Mouse (Mus musculus) lung, embryonic 16.5 days (tissue): ENCODE data around the gene Pde6d. TPM values are rescaled to one million over a fixed set of nuclear protein-coding genes. Genes with fewer than 3 reads are reported as not detected.
A peak's percentile ranks its signal among the peaks of the same experiment; 100 is the strongest.

ENCODE experiments used
- ATAC-seq: fragments of 200-750 bp; cut with Nextera tagmentation; 2 replicates; pipeline ENCODE4 v1.8.0; 2017; ENCODE audit warnings: low read depth, mild to moderate bottlenecking, moderate library complexity
- H3K27ac ChIP-seq: fragments of 300-500 bp; sonication (generic); 2 replicates; pipeline ENCODE4 v1.5.1; 2014; ENCODE audit warnings: mild to moderate bottlenecking, control low read depth, low read length
- H3K27me3 ChIP-seq: fragments of 300-500 bp; sonication (generic); 2 replicates; pipeline ENCODE4 v1.6.1; 2014; ENCODE audit warnings: low read depth, low read length, mixed read lengths; ENCODE audit not compliant: control insufficient read depth, insufficient read depth
- H3K36me3 ChIP-seq: fragments of 300-500 bp; sonication (generic); 2 replicates; pipeline ENCODE4 v1.6.1; 2014; ENCODE audit warnings: low read length; ENCODE audit not compliant: control insufficient read depth, insufficient read depth
- H3K4me1 ChIP-seq: fragments of 300-500 bp; sonication (generic); replicated peaks from 2 replicates; pipeline ENCODE4 v1.6.1; 2014; ENCODE audit warnings: low read length, mixed read lengths; ENCODE audit not compliant: control insufficient read depth, insufficient read depth
- H3K4me2 ChIP-seq: fragments of 300-500 bp; sonication (generic); 2 replicates; pipeline ENCODE4 v1.6.1; 2014; ENCODE audit warnings: low read depth, low read length, control low read depth
- H3K4me3 ChIP-seq: fragments of 300-500 bp; sonication (generic); 2 replicates; pipeline ENCODE4 v1.5.1; 2014; ENCODE audit warnings: mild to moderate bottlenecking, low read length, control low read depth
- H3K9ac ChIP-seq: fragments of 300-500 bp; sonication (generic); 2 replicates; pipeline ENCODE4 v1.6.1; 2014; ENCODE audit warnings: low read length, control low read depth
- H3K9me3 ChIP-seq: fragments of 300-500 bp; sonication (generic); 2 replicates; pipeline ENCODE4 v1.6.1; 2016; ENCODE audit warnings: low read length; ENCODE audit not compliant: control insufficient read depth
- WGBS: fragments of 180-500 bp; shearing (Covaris S2); extraction: QIAGEN DNeasy Blood & Tissue Kit; methylation state at CpG from one replicate; pipeline ENCODE4 v1.1.7; 2014; 5-methylcytosine and 5-hydroxymethylcytosine counted together
- polyA plus RNA-seq: library from polyadenylated mRNA; unstranded; fragments of >200 nt; fragmentation: Nextera tagmentation; extraction: Ambion mirVana; gene quantifications from 2 replicates; pipeline ENCODE4 v1.2.1, GENCODE M21; 2015

The Pde6d gene
- 46.9 and 50.2 TPM in 2 replicates for polyA plus RNA-seq

GRCm38 (mm10) chr1:86582451-86583096 is at the start of gene Pde6d, which contains the start of gene Cops7b:
TSS of gene Pde6d (minus strand) at chr1:86582629.
TSS of gene Cops7b (plus strand) at chr1:86582904.
- Histone ChIP-seq H3K4me3 (peak within 1 kb of the TSS; percentile 97), H3K4me2 (peak within 1 kb of the TSS; percentile 68), H3K4me1 (peaks cover 15% of the 10 kb centered on the region), H3K27me3 (no peaks in the 10 kb centered on the region), H3K36me3 (no peaks in the 10 kb centered on the region), H3K9ac (peak within 1 kb of the TSS; percentile 95), H3K27ac (peak within 1 kb of the TSS; percentile 55), H3K9me3 (no peaks in the 10 kb centered on the region)
- ATAC-seq: peak; percentile 96
- WGBS: under 1% methylated on average over 26 of the region's 26 CpGs

- no peak overlapping the region for H3K9ac ChIP-seq
- no peaks in the 10 kb centered on the region for H3K9me3 ChIP-seq
- H3K4me3 ChIP-seq: no peak overlapping the region
- no peak for ATAC-seq
- H3K4me2 ChIP-seq: no peak overlapping the region
- no peaks in the 10 kb centered on the region for H3K27me3 ChIP-seq
- WGBS: 79% methylated on average over 4 of the region's 4 CpGs
- no peaks in the 10 kb centered on the region for H3K4me1 ChIP-seq
- no peaks in the 10 kb centered on the region for H3K36me3 ChIP-seq
- H3K27ac ChIP-seq: no peak overlapping the region
Measured at GRCm38 (mm10) chr1:86630527-86630926, 48.1 kb upstream of the Pde6d start.

- H3K27me3 ChIP-seq: no peaks in the 10 kb centered on the region
- no peaks in the 10 kb centered on the region for H3K36me3 ChIP-seq
- no peaks in the 10 kb centered on the region for H3K4me1 ChIP-seq
- H3K9me3 ChIP-seq: no peaks in the 10 kb centered on the region
- H3K9ac ChIP-seq: no peak overlapping the region
- no peak for ATAC-seq
- WGBS: 31% methylated on average over 4 of the region's 4 CpGs
- H3K4me2 ChIP-seq: no peak overlapping the region
- no peak overlapping the region for H3K27ac ChIP-seq
- no peak overlapping the region for H3K4me3 ChIP-seq
Measured at GRCm38 (mm10) chr1:86629936-86630335, 47.5 kb upstream of the Pde6d start.

- H3K4me3 ChIP-seq: no peak overlapping the region
- no peaks in the 10 kb centered on the region for H3K27me3 ChIP-seq
- 60% methylated on average over 3 of the region's 3 CpGs for WGBS
- H3K4me2 ChIP-seq: no peak overlapping the region
- H3K9me3 ChIP-seq: no peaks in the 10 kb centered on the region
- H3K36me3 ChIP-seq: no peaks in the 10 kb centered on the region
- H3K4me1 ChIP-seq: no peaks in the 10 kb centered on the region
- no peak overlapping the region for H3K9ac ChIP-seq
- H3K27ac ChIP-seq: no peak overlapping the region
- no peak for ATAC-seq
Measured at GRCm38 (mm10) chr1:86628270-86628669, 45.8 kb upstream of the Pde6d start.

GRCm38 (mm10) chr1:86623001-86624000 is 40.9 kb upstream of the Pde6d start:
- Histone ChIP-seq H3K4me3 (no peak overlapping the region), H3K9ac (no peak overlapping the region), H3K36me3 (no peaks in the 10 kb centered on the region), H3K27me3 (no peaks in the 10 kb centered on the region), H3K27ac (no peak overlapping the region), H3K4me1 (no peaks in the 10 kb centered on the region), H3K4me2 (no peak overlapping the region), H3K9me3 (no peaks in the 10 kb centered on the region)
- WGBS: 36% methylated on average over 16 of the region's 16 CpGs
- ATAC-seq: no peak

GRCm38 (mm10) chr1:86622296-86622695 is 39.9 kb upstream of the Pde6d start:
- H3K9me3 ChIP-seq: no peaks in the 10 kb centered on the region
- ATAC-seq: no peak
- H3K27me3 ChIP-seq: no peaks in the 10 kb centered on the region
- no peak overlapping the region for H3K4me2 ChIP-seq
- H3K9ac ChIP-seq: no peak overlapping the region
- H3K27ac ChIP-seq: no peak overlapping the region
- no peaks in the 10 kb centered on the region for H3K4me1 ChIP-seq
- H3K4me3 ChIP-seq: no peak overlapping the region
- WGBS: 63% methylated on average over 2 of the region's 2 CpGs
- H3K36me3 ChIP-seq: no peaks in the 10 kb centered on the region

GRCm38 (mm10) chr1:86618454-86619125 is 36.2 kb upstream of the Pde6d start:
- ATAC-seq: no peak
- Histone ChIP-seq H3K4me2 (no peak overlapping the region), H3K27me3 (no peaks in the 10 kb centered on the region), H3K9me3 (no peaks in the 10 kb centered on the region), H3K36me3 (no peaks in the 10 kb centered on the region), H3K9ac (no peak overlapping the region), H3K4me1 (no peaks in the 10 kb centered on the region), H3K4me3 (no peak overlapping the region), H3K27ac (no peak overlapping the region)
- WGBS: 59% methylated on average over 10 of the region's 10 CpGs

GRCm38 (mm10) chr1:86614269-86614668 is 31.8 kb upstream of the Pde6d start:
- Histone ChIP-seq H3K9ac (no peak overlapping the region), H3K9me3 (no peaks in the 10 kb centered on the region), H3K4me1 (no peaks in the 10 kb centered on the region), H3K4me3 (no peak overlapping the region), H3K27ac (no peak overlapping the region), H3K27me3 (no peaks in the 10 kb centered on the region), H3K4me2 (no peak overlapping the region), H3K36me3 (no peaks in the 10 kb centered on the region)
- ATAC-seq: no peak

GRCm38 (mm10) chr1:86612081-86612480 is 29.7 kb upstream of the Pde6d start:
- ATAC-seq: no peak
- H3K9me3 ChIP-seq: no peaks in the 10 kb centered on the region
- H3K4me3 ChIP-seq: no peak overlapping the region
- no peaks in the 10 kb centered on the region for H3K27me3 ChIP-seq
- H3K4me2 ChIP-seq: no peak overlapping the region
- H3K27ac ChIP-seq: no peak overlapping the region
- 69% methylated on average over 1 of the region's 1 CpGs for WGBS
- H3K36me3 ChIP-seq: peaks cover 4% of the 10 kb centered on the region
- H3K4me1 ChIP-seq: no peaks in the 10 kb centered on the region
- H3K9ac ChIP-seq: no peak overlapping the region
